Mouse (Mus musculus) liver, embryonic 13.5 days (tissue): ENCODE results near the gene Mdp1. TPM values are rescaled to one million over a fixed set of nuclear protein-coding genes. Genes with fewer than 3 reads are reported as not detected.
A peak's percentile ranks its signal among the peaks of the same experiment; 100 is the strongest.

Source experiments
- ATAC-seq: fragments of 200-750 bp; cut with Nextera tagmentation; 2 replicates; pipeline ENCODE4 v1.8.0; 2017; ENCODE audit warnings: low read depth, mild to moderate bottlenecking, moderate number of reproducible peaks, moderate library complexity
- DNase-seq: peaks from one replicate; pipeline ENCODE4 v3.0.0; 2022
- H3K27ac ChIP-seq: fragments of 300-500 bp; sonication (generic); 2 replicates; pipeline ENCODE4 v1.5.1; 2015; ENCODE audit warnings: moderate library complexity, mild to moderate bottlenecking, inconsistent platforms
- H3K27me3 ChIP-seq: fragments of 300-500 bp; sonication (generic); 2 replicates; pipeline ENCODE4 v1.6.1; 2015; ENCODE audit warnings: mild to moderate bottlenecking, inconsistent platforms
- H3K36me3 ChIP-seq: fragments of 300-500 bp; sonication (generic); 2 replicates; pipeline ENCODE4 v1.6.1; 2015; ENCODE audit warnings: mild to moderate bottlenecking, inconsistent platforms
- H3K4me1 ChIP-seq: fragments of 300-500 bp; sonication (generic); replicated peaks from 2 replicates; pipeline ENCODE4 v1.6.1; 2015; ENCODE audit warnings: inconsistent platforms
- H3K4me2 ChIP-seq: fragments of 300-500 bp; sonication (generic); 2 replicates; pipeline ENCODE4 v1.6.1; 2015; ENCODE audit warnings: inconsistent platforms, mild to moderate bottlenecking, moderate library complexity
- H3K4me3 ChIP-seq: fragments of 300-500 bp; sonication (generic); replicated peaks from 2 replicates; pipeline ENCODE4 v1.5.1; 2015; ENCODE audit warnings: mild to moderate bottlenecking, inconsistent platforms
- H3K9ac ChIP-seq: fragments of 300-500 bp; sonication (generic); 2 replicates; pipeline ENCODE4 v1.6.1; 2015; ENCODE audit warnings: mild to moderate bottlenecking, inconsistent platforms
- H3K9me3 ChIP-seq: fragments of 300-500 bp; sonication (generic); replicated peaks from 2 replicates; pipeline ENCODE4 v1.6.1; 2016; ENCODE audit warnings: inconsistent platforms
- WGBS: fragments of 180-500 bp; shearing (Covaris S2); methylation state at CpG from one replicate; pipeline ENCODE4 v1.1.7; 2015; ENCODE audit not compliant: insufficient replicate concordance; 5-methylcytosine and 5-hydroxymethylcytosine counted together
- polyA plus RNA-seq: library from polyadenylated mRNA; unstranded; fragments of >200 nt; fragmentation: Nextera tagmentation; extraction: Ambion mirVana; gene quantifications from 2 replicates; pipeline ENCODE4 v1.2.1, GENCODE M21; 2015

Gene Mdp1
- polyA plus RNA-seq: 23.1 and 24.2 TPM in 2 replicates

- WGBS: under 1% methylated on average over 39 of the region's 39 CpGs
- peaks cover 20% of the 10 kb centered on the region for H3K4me1 ChIP-seq
Observed at GRCm38 (mm10) chr14:55659960-55660573, at the start of gene Mdp1. TSS of gene Mdp1 (minus strand) at chr14:55660508.

GRCm38 (mm10) chr14:55709509-55709908 lies 49.2 kb upstream of the Mdp1 start:
- Histone ChIP-seq H3K4me2 (no peak overlapping the region), H3K4me1 (peaks cover 56% of the 10 kb centered on the region), H3K9me3 (no peaks in the 10 kb centered on the region), H3K36me3 (no peaks in the 10 kb centered on the region), H3K27me3 (peaks cover 11% of the 10 kb centered on the region), H3K4me3 (no peak overlapping the region), H3K9ac (no peak overlapping the region), H3K27ac (no peak overlapping the region)
- ATAC-seq (no peak), DNase-seq (no peak)
- WGBS: 83% methylated on average over 4 of the region's 4 CpGs

More at GRCm38 (mm10) chr14:55659960-55660573, at the start of gene Mdp1:
- H3K4me2 ChIP-seq: peak within 1 kb of the TSS; percentile 72
- H3K27ac ChIP-seq: peak within 1 kb of the TSS; percentile 80
- H3K27me3 ChIP-seq: no peaks in the 10 kb centered on the region
- ATAC-seq: peak; percentile 95
- peak within 1 kb of the TSS; percentile 84 for H3K9ac ChIP-seq
- peak within 1 kb of the TSS; percentile 73 for H3K4me3 ChIP-seq
- H3K9me3 ChIP-seq: no peaks in the 10 kb centered on the region
- DNase-seq: peak; percentile 77
- H3K36me3 ChIP-seq: peaks cover 36% of the 10 kb centered on the region

- H3K36me3 ChIP-seq: no peaks in the 10 kb centered on the region
- H3K4me2 ChIP-seq: no peak overlapping the region
- no peak overlapping the region for H3K4me3 ChIP-seq
- no peak overlapping the region for H3K9ac ChIP-seq
- DNase-seq: peak; percentile 26
- peaks cover 5% of the 10 kb centered on the region; the same call in 1 of the 2 replicates for H3K27me3 ChIP-seq
- H3K9me3 ChIP-seq: no peaks in the 10 kb centered on the region
- peaks cover 37% of the 10 kb centered on the region for H3K4me1 ChIP-seq
- WGBS: 7% methylated on average over 5 of the region's 5 CpGs
- ATAC-seq: peak; percentile 68
- H3K27ac ChIP-seq: no peak overlapping the region
Observed at GRCm38 (mm10) chr14:55707397-55707796, 47.1 kb upstream of the Mdp1 start.

GRCm38 (mm10) chr14:55706051-55706600 lies 45.8 kb upstream of the Mdp1 start:
- 44% methylated on average over 8 of the region's 8 CpGs for WGBS
- no peak overlapping the region for H3K27ac ChIP-seq

GRCm38 (mm10) chr14:55702761-55703160 lies 42.5 kb upstream of the Mdp1 start:
- no peak overlapping the region for H3K9ac ChIP-seq
- no peak for DNase-seq
- peaks cover 27% of the 10 kb centered on the region for H3K4me1 ChIP-seq
- no peak overlapping the region for H3K27ac ChIP-seq
- ATAC-seq: no peak
- no peaks in the 10 kb centered on the region for H3K36me3 ChIP-seq
- H3K27me3 ChIP-seq: no peaks in the 10 kb centered on the region
- H3K4me2 ChIP-seq: no peak overlapping the region
- H3K9me3 ChIP-seq: no peaks in the 10 kb centered on the region
- WGBS: 70% methylated on average over 6 of the region's 6 CpGs
- H3K4me3 ChIP-seq: no peak overlapping the region

More at GRCm38 (mm10) chr14:55706051-55706600, 45.8 kb upstream of the Mdp1 start:
- Histone ChIP-seq H3K4me3 (no peak overlapping the region), H3K36me3 (no peaks in the 10 kb centered on the region), H3K4me1 (peaks cover 32% of the 10 kb centered on the region), H3K9ac (no peak overlapping the region), H3K4me2 (no peak overlapping the region), H3K27me3 (no peaks in the 10 kb centered on the region), H3K9me3 (no peaks in the 10 kb centered on the region)
- ATAC-seq (0 out of 2 replicates have a peak, but pooled peaks have one; percentile 6), DNase-seq (no peak)

GRCm38 (mm10) chr14:55701131-55701530 lies 40.8 kb upstream of the Mdp1 start:
- Histone ChIP-seq H3K27ac (no peak overlapping the region), H3K4me3 (no peak overlapping the region), H3K9me3 (no peaks in the 10 kb centered on the region), H3K36me3 (no peaks in the 10 kb centered on the region), H3K4me2 (no peak overlapping the region), H3K9ac (no peak overlapping the region), H3K4me1 (peaks cover 11% of the 10 kb centered on the region), H3K27me3 (no peaks in the 10 kb centered on the region)
- ATAC-seq: no peak
- 68% methylated on average over 9 of the region's 9 CpGs for WGBS
- no peak for DNase-seq

- Histone ChIP-seq H3K4me1 (0 out of 2 replicates have a peak, but pooled peaks cover 3% of the 10 kb centered on the region), H3K27me3 (no peaks in the 10 kb centered on the region), H3K9me3 (peaks cover 3% of the 10 kb centered on the region; the same call in 1 of the 2 replicates), H3K4me3 (no peak overlapping the region), H3K27ac (peak overlapping the region; percentile 45; the same call in 1 of the 2 replicates), H3K4me2 (no peak overlapping the region), H3K9ac (no peak overlapping the region), H3K36me3 (no peaks in the 10 kb centered on the region)
- no peak for ATAC-seq
- DNase-seq: no peak
- WGBS: 42% methylated on average over 4 of the region's 4 CpGs
Observed at GRCm38 (mm10) chr14:55697226-55697625, 36.9 kb upstream of the Mdp1 start.

GRCm38 (mm10) chr14:55689433-55689832 lies 29.1 kb upstream of the Mdp1 start:
- Histone ChIP-seq H3K36me3 (no peaks in the 10 kb centered on the region), H3K27ac (no peak overlapping the region), H3K9ac (no peak overlapping the region), H3K4me1 (no peaks in the 10 kb centered on the region), H3K4me3 (no peak overlapping the region), H3K27me3 (0 out of 2 replicates have a peak, but pooled peaks cover 5% of the 10 kb centered on the region), H3K9me3 (peaks cover 3% of the 10 kb centered on the region; the same call in 1 of the 2 replicates), H3K4me2 (no peak overlapping the region)
- no peak for ATAC-seq
- no peak for DNase-seq
- 66% methylated on average over 10 of the region's 10 CpGs for WGBS

GRCm38 (mm10) chr14:55682118-55682493 lies 21.8 kb upstream of the Mdp1 start:
- Histone ChIP-seq H3K4me1 (peaks cover 30% of the 10 kb centered on the region), H3K27ac (peak overlapping the region; percentile 91), H3K9me3 (no peaks in the 10 kb centered on the region), H3K4me2 (peak overlapping the region; percentile 91), H3K4me3 (peak overlapping the region; percentile 87), H3K27me3 (no peaks in the 10 kb centered on the region), H3K9ac (peak overlapping the region; percentile 89), H3K36me3 (peaks cover 33% of the 10 kb centered on the region)
- ATAC-seq: peak; percentile 2; the same call in 1 of the 2 replicates
- WGBS: 15% methylated on average over 3 of the region's 3 CpGs
- no peak for DNase-seq

- peak within 1 kb of the TSS; percentile 91 for H3K4me2 ChIP-seq
- DNase-seq (peak; percentile 93), ATAC-seq (peak; percentile 94)
- H3K4me3 ChIP-seq: peak within 1 kb of the TSS; percentile 87
- under 1% methylated on average over 66 of the region's 66 CpGs for WGBS
- peaks cover 30% of the 10 kb centered on the region for H3K4me1 ChIP-seq
- peak within 1 kb of the TSS; percentile 89 for H3K9ac ChIP-seq
- peaks cover 40% of the 10 kb centered on the region for H3K36me3 ChIP-seq
- H3K9me3 ChIP-seq: no peaks in the 10 kb centered on the region
- H3K27me3 ChIP-seq: no peaks in the 10 kb centered on the region
- H3K27ac ChIP-seq: peak within 1 kb of the TSS; percentile 91
Observed at GRCm38 (mm10) chr14:55681160-55682117, 21.1 kb upstream of the Mdp1 start, which contains the start of gene Tinf2. TSS of gene Tinf2 (minus strand) at chr14:55681820.

- no peaks in the 10 kb centered on the region for H3K9me3 ChIP-seq
- peaks cover 58% of the 10 kb centered on the region for H3K36me3 ChIP-seq
- H3K27me3 ChIP-seq: no peaks in the 10 kb centered on the region
- 72% methylated on average over 4 of the region's 4 CpGs for WGBS
- ATAC-seq (no peak), DNase-seq (no peak)
- H3K4me3 ChIP-seq: no peak overlapping the region
- H3K27ac ChIP-seq: no peak overlapping the region
- no peak overlapping the region for H3K9ac ChIP-seq
- no peak overlapping the region for H3K4me2 ChIP-seq
- peaks cover 38% of the 10 kb centered on the region for H3K4me1 ChIP-seq
Observed at GRCm38 (mm10) chr14:55677615-55678014, 17.3 kb upstream of the Mdp1 start.
